Mouse (Mus musculus) erythroid progenitor cell, adult 5-6 weeks (primary cell): ENCODE measurements around the gene Sult6b1. TPM values are rescaled to one million over a fixed set of nuclear protein-coding genes. Genes with fewer than 3 reads are reported as not detected.
A peak's percentile ranks its signal among the peaks of the same experiment; 100 is the strongest.

ENCODE experiments used
- ATAC-seq: replicated peaks from 2 replicates; pipeline ENCODE4 v1.8.0; 2016; ENCODE audit warnings: moderate number of reproducible peaks, mild to moderate bottlenecking, moderate TSS enrichment, inconsistent platforms; ENCODE audit not compliant: poor library complexity, low FRiP score, severe bottlenecking
- total RNA-seq, 2 experiments: library from RNA; stranded (forward) in 1 of 2; stranded (reverse) in 1 of 2; fragments of 150-400 nt in 1 of 2; fragments of 186-747, 209-891 nt in 1 of 2; gene quantifications; 2 replicates each; pipeline versions ENCODE4 v1.2.3 to v1.2.4; 2015 to 2017; ENCODE audit warnings: low replicate concordance in 2 of 2

Sult6b1 gene
- total RNA-seq, 2 experiments from 2014 or later: not detected

- ATAC-seq: no peak
These were observed 18.2 kb downstream of the Sult6b1 start for GRCm38 (mm10) chr17:78888554-78888953.

GRCm38 (mm10) chr17:78885286-78886065, 21.3 kb downstream of the Sult6b1 start:
- ATAC-seq: no peak

GRCm38 (mm10) chr17:78883291-78883690, 23.5 kb downstream of the Sult6b1 start:
- ATAC-seq: no peak

- ATAC-seq: peak; percentile 98
These were observed 24.2 kb downstream of the Sult6b1 start, which contains the start of gene Eif2ak2 for GRCm38 (mm10) chr17:78882401-78883112. Gene Eif2ak2, minus strand, starts transcription at chr17:78882573.

GRCm38 (mm10) chr17:78881878-78882304, 24.9 kb downstream of the Sult6b1 start:
- peak; percentile 52 for ATAC-seq

- no peak for ATAC-seq
These were observed 32.9 kb downstream of the Sult6b1 start for GRCm38 (mm10) chr17:78873886-78874285.

- ATAC-seq: no peak
These were observed 50.5 kb downstream of the Sult6b1 start for GRCm38 (mm10) chr17:78856243-78856642.

- no peak for ATAC-seq
These were observed 64.4 kb downstream of the Sult6b1 start for GRCm38 (mm10) chr17:78842271-78842928.

GRCm38 (mm10) chr17:78836056-78836455, 70.7 kb downstream of the Sult6b1 start:
- ATAC-seq: no peak

- ATAC-seq: peak; percentile 91
These were observed 71.6 kb downstream of the Sult6b1 start, which contains the start of the genes Heatr5b and Gpatch11 for GRCm38 (mm10) chr17:78834856-78835835. Gene Heatr5b, minus strand, starts transcription at chr17:78835364. Gene Gpatch11, plus strand, starts transcription at chr17:78835567.

Other genes with a start within 250 kb of the Sult6b1 start
- 11.2 and 13.0 TPM in 2 replicates for gene Strn, start 169.8 kb downstream of the Sult6b1 start, total RNA-seq (2015; ENCODE audit: low replicate concordance)
- gene Strn, start 169.8 kb downstream of the Sult6b1 start, total RNA-seq (2017; ENCODE audit: low replicate concordance): 19.7 and 20.7 TPM in 2 replicates
- gene Heatr5b, start 71.6 kb downstream of the Sult6b1 start, total RNA-seq (2015; ENCODE audit: low replicate concordance): 6.5 and 8.4 TPM in 2 replicates
- gene Heatr5b, start 71.6 kb downstream of the Sult6b1 start, total RNA-seq (2017; ENCODE audit: low replicate concordance): 3.3 and 5.4 TPM in 2 replicates
- gene Gpatch11, start 71.4 kb downstream of the Sult6b1 start, total RNA-seq (2015; ENCODE audit: low replicate concordance): 13.0 and 21.6 TPM in 2 replicates
- 7.7 and 11.2 TPM in 2 replicates for gene Gpatch11, start 71.4 kb downstream of the Sult6b1 start, total RNA-seq (2017; ENCODE audit: low replicate concordance)
- gene Eif2ak2, start 24.4 kb downstream of the Sult6b1 start, total RNA-seq (2015; ENCODE audit: low replicate concordance): 40.7 and 42.2 TPM in 2 replicates
- gene Eif2ak2, start 24.4 kb downstream of the Sult6b1 start, total RNA-seq (2017; ENCODE audit: low replicate concordance): 56.8 and 76.1 TPM in 2 replicates
- 2.9 TPM in 1 of 2 replicates, not detected in the other for gene Cebpzos, start 9.5 kb upstream of the Sult6b1 start, total RNA-seq (2015; ENCODE audit: low replicate concordance)
- gene Cebpzos, start 9.5 kb upstream of the Sult6b1 start, total RNA-seq (2017; ENCODE audit: low replicate concordance): 3.6 and 21.6 TPM in 2 replicates
- 11.3 and 15.5 TPM in 2 replicates for gene Cebpz, start 30.1 kb upstream of the Sult6b1 start, total RNA-seq (2015; ENCODE audit: low replicate concordance)
- 8.7 and 20.0 TPM in 2 replicates for gene Cebpz, start 30.1 kb upstream of the Sult6b1 start, total RNA-seq (2017; ENCODE audit: low replicate concordance)
- gene Ndufaf7, start 30.1 kb upstream of the Sult6b1 start, total RNA-seq (2015; ENCODE audit: low replicate concordance): 9.2 and 24.5 TPM in 2 replicates
- gene Ndufaf7, start 30.1 kb upstream of the Sult6b1 start, total RNA-seq (2017; ENCODE audit: low replicate concordance): 6.8 and 11.7 TPM in 2 replicates
- 9.6 and 9.7 TPM in 2 replicates for gene Prkd3, start 113.8 kb upstream of the Sult6b1 start, total RNA-seq (2015; ENCODE audit: low replicate concordance)
- 6.7 and 7.8 TPM in 2 replicates for gene Prkd3, start 113.8 kb upstream of the Sult6b1 start, total RNA-seq (2017; ENCODE audit: low replicate concordance)
- gene Qpct, start 144.9 kb upstream of the Sult6b1 start, total RNA-seq (2015; ENCODE audit: low replicate concordance): 1.8 TPM in 1 of 2 replicates, not detected in the other
- 0.77 TPM in 1 of 2 replicates, not detected in the other for gene Qpct, start 144.9 kb upstream of the Sult6b1 start, total RNA-seq (2017; ENCODE audit: low replicate concordance)